Comparison of ENCODE assay signal across 16 mouse cellular contexts in the genomic region with DNA sequence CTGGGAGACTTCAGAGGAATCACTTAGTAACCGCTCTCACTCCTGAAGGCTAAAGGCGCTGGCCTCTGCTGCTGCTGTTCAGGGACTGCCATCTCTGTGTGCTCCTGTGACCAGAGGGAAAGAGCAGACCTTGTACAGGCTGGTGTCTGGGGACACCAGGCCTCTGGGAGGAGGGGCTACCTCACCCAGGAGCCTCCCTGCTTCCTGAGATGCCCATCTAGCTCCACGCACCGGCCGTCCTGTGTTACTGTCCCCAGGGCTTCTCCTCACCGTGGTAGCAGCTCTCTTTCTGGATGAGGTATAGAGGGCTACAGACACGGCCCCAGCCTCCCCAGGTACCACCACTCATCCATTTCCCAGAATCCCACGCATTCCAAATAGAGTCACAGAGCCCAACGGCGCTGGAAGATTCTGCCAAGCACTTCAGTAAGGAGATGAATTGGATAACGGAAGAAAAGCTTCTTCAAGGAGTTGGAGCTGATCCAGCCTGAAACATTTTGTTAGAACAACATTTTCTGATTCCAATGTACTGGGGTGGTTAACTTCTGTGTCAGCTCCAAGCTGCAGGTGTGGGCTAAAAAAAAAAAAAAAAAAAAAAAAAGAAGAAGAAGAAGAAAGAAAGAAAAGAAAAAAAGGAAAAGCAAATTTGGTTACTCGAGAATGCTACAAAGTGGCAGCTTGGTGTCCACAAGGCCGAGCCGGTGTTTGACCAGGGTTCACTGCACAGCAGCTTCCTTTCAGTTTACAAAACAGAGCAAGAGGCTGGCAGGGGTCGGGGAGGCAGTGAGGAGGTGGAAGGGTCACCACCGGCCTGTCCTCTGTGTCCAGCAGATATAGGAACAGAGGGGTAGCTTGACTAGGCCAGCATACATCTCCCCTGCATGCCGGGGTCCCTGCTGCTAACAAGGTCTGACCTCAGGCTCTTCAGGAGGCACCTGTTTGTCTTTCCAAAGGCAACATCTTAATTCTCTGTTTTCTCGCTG.
DNase-seq lines count a peak whose midpoint lies in the region; ATAC-seq lines count a peak whose summit lies in the region.
"Had no signal": no experiment of that assay in that cellular context is flagged by ENCODE, and none has a peak within 500 bp of the region (broad histone marks: within the 10 kb centered on the region; RNA-seq: fewer than 3 reads in every experiment).

No protein-coding gene starts in this region.

- H3K4me2 ChIP-seq in midbrain, embryonic 13.5 days (replicated peaks): no peak overlapping the region
- H3K4me2 ChIP-seq: heart, embryonic 13.5 days; limb, embryonic 12.5 days; midbrain, embryonic 12.5 days; neural tube, embryonic 12.5 days had no signal

- H3K27me3 ChIP-seq in midbrain, embryonic 13.5 days: no peaks in the 10 kb centered on the region
- H3K27me3 ChIP-seq: heart, embryonic 13.5 days; midbrain, embryonic 12.5 days; neural tube, embryonic 12.5 days had no signal

- peak; percentile 40 to 61 for DNase-seq in left cerebral cortex, postnatal 25 days (ENCODE audit: low spot score in 2 of 2)
- no peak for DNase-seq in left cerebral cortex, adult 18-20 months (ENCODE audit: low spot score in 2 of 2)
- DNase-seq in right cerebral cortex, postnatal 10 days (ENCODE audit: low spot score in 2 of 2): peak; percentile 40 to 52
- no peak for DNase-seq in right cerebral cortex, postnatal 4 days
- no peak for DNase-seq in adrenal gland, postnatal 36 days
- no peak for DNase-seq in gastrocnemius, adult 8-10 months (ENCODE audit: low spot score in 2 of 2)
- DNase-seq: gastrocnemius, postnatal 36 days; kidney, postnatal 25 days; layer of hippocampus, adult 9-11 months; thymus, adult 2 months had no signal

- no peak for ATAC-seq in midbrain, embryonic 13.5 days

- WGBS in midbrain, embryonic 13.5 days: 53% methylated on average over 18 of the region's 18 CpGs

- no peaks in the 10 kb centered on the region for H3K9me3 ChIP-seq in midbrain, embryonic 13.5 days
- H3K9me3 ChIP-seq: heart, embryonic 13.5 days; limb, embryonic 12.5 days; midbrain, embryonic 12.5 days; neural tube, embryonic 12.5 days had no signal

- intact Hi-C loops in left cerebral cortex, postnatal 25 days (cut with DNase I): loop anchor here (5.0 kb wide), 1 partner anchor 280 kb away; a partner anchor contains a TSS

- H3K27ac ChIP-seq in midbrain, embryonic 13.5 days: peak overlapping the region; percentile 30; the same call in 1 of the 2 replicates
- H3K27ac ChIP-seq: heart, embryonic 13.5 days; limb, embryonic 12.5 days; liver, embryonic 14.5 days; midbrain, embryonic 12.5 days; neural tube, embryonic 12.5 days had no signal

- H3K4me3 ChIP-seq in midbrain, embryonic 13.5 days (replicated peaks): no peak overlapping the region
- H3K4me3 ChIP-seq: heart, embryonic 13.5 days; limb, embryonic 12.5 days; midbrain, embryonic 12.5 days; neural tube, embryonic 12.5 days had no signal

- peaks cover 22% of the 10 kb centered on the region for H3K4me1 ChIP-seq in midbrain, embryonic 13.5 days (replicated peaks)

- no peaks in the 10 kb centered on the region for H3K36me3 ChIP-seq in midbrain, embryonic 13.5 days
- H3K36me3 ChIP-seq: heart, embryonic 13.5 days; limb, embryonic 12.5 days; midbrain, embryonic 12.5 days; neural tube, embryonic 12.5 days had no signal

- H3K9ac ChIP-seq in midbrain, embryonic 13.5 days (replicated peaks): no peak overlapping the region
- H3K9ac ChIP-seq: heart, embryonic 13.5 days; limb, embryonic 12.5 days; liver, embryonic 14.5 days; midbrain, embryonic 12.5 days; neural tube, embryonic 12.5 days had no signal

Comparison
In these comparisons a context has a peak if more than half of its experiments do, and no peak if none do; other contexts are left out.
1. DNase-seq: peak in left cerebral cortex, postnatal 25 days (2 of 2) and right cerebral cortex, postnatal 10 days (2 of 2); none in left cerebral cortex, adult 18-20 months (0 of 2), right cerebral cortex, postnatal 4 days (single experiment), adrenal gland, postnatal 36 days (0 of 2) and gastrocnemius, adult 8-10 months (0 of 2).